Mouse (Mus musculus) stomach, embryonic 14.5 days (tissue): ENCODE measurements around the gene Zfp706. TPM values are rescaled to one million over a fixed set of nuclear protein-coding genes. Genes with fewer than 3 reads are reported as not detected.

Experiments
- ATAC-seq: fragments of 200-750 bp; cut with Nextera tagmentation; 2 replicates; pipeline ENCODE4 v1.8.0; 2017; ENCODE audit warnings: low read depth, moderate TSS enrichment; ENCODE audit not compliant: insufficient number of reproducible peaks, insufficient read depth, low FRiP score
- H3K27ac ChIP-seq: fragments of 300-500 bp; sonication (generic); 2 replicates; pipeline ENCODE4 v1.5.1; 2014; ENCODE audit warnings: mild to moderate bottlenecking, low read length, moderate library complexity, mixed read lengths
- H3K27me3 ChIP-seq: fragments of 300-500 bp; sonication (generic); 2 replicates; pipeline ENCODE4 v1.6.1; 2014; ENCODE audit warnings: low read length, control low read depth, mixed read lengths; ENCODE audit not compliant: control insufficient read depth, insufficient read depth
- H3K36me3 ChIP-seq: fragments of 300-500 bp; sonication (generic); 2 replicates; pipeline ENCODE4 v1.6.1; 2014; ENCODE audit warnings: mild to moderate bottlenecking, control low read depth, low read length, moderate library complexity, mixed read lengths; ENCODE audit not compliant: control insufficient read depth, insufficient read depth
- H3K4me1 ChIP-seq: fragments of 300-500 bp; sonication (generic); 2 replicates; pipeline ENCODE4 v1.6.1; 2014; ENCODE audit warnings: low read length, control low read depth, mixed read lengths; ENCODE audit not compliant: control insufficient read depth, insufficient read depth
- H3K4me2 ChIP-seq: fragments of 300-500 bp; sonication (generic); replicated peaks from 2 replicates; pipeline ENCODE4 v1.6.1; 2014; ENCODE audit warnings: low read depth, low read length, control low read depth
- H3K4me3 ChIP-seq: fragments of 300-500 bp; sonication (generic); 2 replicates; pipeline ENCODE4 v1.5.1; 2014; ENCODE audit warnings: low read depth, low read length, control low read depth
- H3K9ac ChIP-seq: fragments of 300-500 bp; sonication (generic); replicated peaks from 2 replicates; pipeline ENCODE4 v1.6.1; 2014; ENCODE audit warnings: low read depth, mild to moderate bottlenecking, control low read depth, low read length, moderate library complexity, mixed read lengths
- H3K9me3 ChIP-seq: fragments of 300-500 bp; sonication (generic); 2 replicates; pipeline ENCODE4 v1.6.1; 2016; ENCODE audit warnings: low read depth, low read length, control low read depth; ENCODE audit not compliant: control insufficient read depth
- whole genome bisulfite sequencing: fragments of 180-500 bp; shearing (Covaris S2); extraction: QIAGEN DNeasy Blood & Tissue Kit; methylation state at CpG from one replicate; pipeline ENCODE4 v1.1.7; 2014; 5-methylcytosine and 5-hydroxymethylcytosine counted together
- polyA plus RNA-seq: library from polyadenylated mRNA; unstranded; fragments of >200 nt; fragmentation: Nextera tagmentation; extraction: Ambion mirVana; gene quantifications from 2 replicates; pipeline ENCODE4 v1.2.1, GENCODE M21; 2014

The Zfp706 gene
- polyA plus RNA-seq, 1 experiment from 2014 or later, result 417 TPM

DNA sequence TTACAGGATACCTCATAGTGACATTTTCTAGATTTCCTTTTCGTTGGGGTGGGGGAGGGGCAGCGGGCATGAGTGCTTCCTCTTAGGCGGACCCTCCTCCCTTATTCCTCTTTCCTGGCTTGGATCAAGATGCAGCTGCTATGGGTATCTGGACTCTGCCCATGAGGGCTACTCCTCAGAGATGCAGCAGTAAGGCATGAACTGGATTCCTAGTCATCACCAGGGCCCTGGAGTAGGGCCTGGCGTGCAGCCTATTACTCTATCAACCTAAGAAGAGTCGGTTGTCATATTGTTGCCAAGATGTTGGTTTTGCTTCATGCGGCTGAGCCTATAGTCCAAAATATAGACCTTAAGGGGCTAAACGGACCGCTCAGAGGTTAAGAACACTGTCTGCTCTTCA is 27.3 kb downstream of the Zfp706 start:
- peak overlapping the region; percentile 22 for H3K4me3 ChIP-seq
- 45% methylated on average over 8 of the region's 8 CpGs for WGBS

DNA sequence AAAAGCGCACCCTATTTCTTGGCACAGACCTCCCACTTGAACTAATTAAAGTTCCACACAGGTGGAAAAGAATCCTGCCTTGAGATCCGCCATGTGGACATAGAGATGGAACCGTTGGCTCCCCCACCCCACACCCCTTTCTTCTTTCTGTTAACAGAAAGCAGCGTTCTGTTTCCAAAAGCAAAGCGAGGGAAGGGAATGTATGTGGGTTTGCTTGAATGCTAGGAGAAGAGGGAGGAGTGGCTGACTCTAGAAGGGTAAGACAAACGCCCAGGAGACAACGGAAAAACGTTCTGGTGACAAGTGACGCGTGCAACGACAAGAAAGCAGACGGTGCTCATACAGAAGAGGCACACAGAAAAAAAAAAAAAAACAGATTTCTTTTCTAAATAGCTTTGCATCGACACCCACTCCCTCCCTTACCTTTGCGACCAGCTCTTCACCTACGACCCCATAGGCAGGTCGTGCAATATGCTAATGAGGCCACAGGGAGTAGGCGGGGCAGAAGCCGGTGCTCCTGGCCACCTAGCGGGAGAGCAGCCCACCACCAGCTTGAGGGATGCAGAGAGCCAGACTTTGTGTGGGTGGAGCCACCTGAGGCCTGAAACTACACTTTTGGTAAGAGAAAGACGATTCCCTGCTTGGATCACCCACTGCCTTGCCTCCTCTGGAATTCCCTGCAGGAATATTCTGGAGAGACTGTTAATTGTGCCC is 27.9 kb downstream of the Zfp706 start:
- Histone ChIP-seq H3K4me3 (peak overlapping the region; percentile 22), H3K4me2 (peak overlapping the region; percentile 54), H3K36me3 (no peaks in the 10 kb centered on the region), H3K9ac (no peak overlapping the region), H3K27ac (no peak overlapping the region), H3K27me3 (no peaks in the 10 kb centered on the region), H3K9me3 (no peaks in the 10 kb centered on the region), H3K4me1 (peaks cover 6% of the 10 kb centered on the region)
- ATAC-seq, result peak; percentile 80
- WGBS, result 5% methylated on average over 20 of the region's 20 CpGs

More for the DNA sequence above, 27.3 kb downstream of the Zfp706 start:
- no peaks in the 10 kb centered on the region for H3K9me3 ChIP-seq
- H3K4me2 ChIP-seq, result peak overlapping the region; percentile 54
- ATAC-seq, result no peak
- H3K27ac ChIP-seq, result no peak overlapping the region
- H3K9ac ChIP-seq, result no peak overlapping the region
- peaks cover 6% of the 10 kb centered on the region for H3K4me1 ChIP-seq
- no peaks in the 10 kb centered on the region for H3K27me3 ChIP-seq
- no peaks in the 10 kb centered on the region for H3K36me3 ChIP-seq

DNA sequence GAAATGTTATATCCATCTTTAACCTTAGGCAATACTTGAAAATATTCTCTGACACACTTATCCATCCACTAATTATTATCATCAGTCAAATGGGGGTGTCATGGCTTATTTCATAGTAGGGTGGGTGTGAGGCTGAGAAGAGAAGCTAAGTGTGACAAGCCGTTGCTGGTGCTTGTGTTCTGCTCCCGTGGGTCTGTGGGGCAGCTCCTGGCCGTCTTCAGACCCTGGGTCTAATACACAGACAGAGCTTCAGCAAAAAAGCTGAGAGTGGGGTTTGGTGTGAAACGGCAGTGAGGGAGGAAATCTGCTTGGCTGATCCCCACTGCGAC is 28.4 kb downstream of the Zfp706 start:
- Histone ChIP-seq H3K4me2 (peak overlapping the region; percentile 54), H3K9me3 (no peaks in the 10 kb centered on the region), H3K9ac (no peak overlapping the region), H3K27me3 (no peaks in the 10 kb centered on the region), H3K36me3 (no peaks in the 10 kb centered on the region), H3K4me3 (peak overlapping the region; percentile 22; the same call in 1 of the 2 replicates), H3K27ac (no peak overlapping the region), H3K4me1 (peaks cover 6% of the 10 kb centered on the region)
- WGBS, result 38% methylated on average over 5 of the region's 5 CpGs
- no peak for ATAC-seq

DNA sequence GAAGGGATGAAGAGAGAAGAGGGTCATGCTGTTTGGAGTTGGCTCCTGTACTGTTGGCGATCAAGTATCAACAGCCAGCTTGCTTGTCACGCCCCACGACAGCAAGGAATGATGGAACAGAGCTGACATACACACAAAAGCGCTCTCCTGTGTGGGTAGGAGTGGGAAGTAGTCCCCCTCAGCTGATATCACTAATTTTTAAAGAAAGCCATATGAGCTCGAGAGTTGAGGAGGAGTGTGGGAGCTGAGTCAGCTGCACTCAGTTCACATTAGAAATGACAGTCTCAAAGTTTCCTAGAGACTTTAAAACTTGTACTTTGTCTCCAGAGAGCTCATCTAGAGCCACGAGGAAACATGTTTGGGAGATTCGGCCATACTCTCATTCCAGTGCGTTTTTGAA is 29.8 kb downstream of the Zfp706 start:
- no peak for ATAC-seq
- no peaks in the 10 kb centered on the region for H3K9me3 ChIP-seq
- no peaks in the 10 kb centered on the region for H3K27me3 ChIP-seq
- H3K4me3 ChIP-seq, result no peak overlapping the region
- peaks cover 6% of the 10 kb centered on the region for H3K4me1 ChIP-seq
- no peak overlapping the region for H3K27ac ChIP-seq
- no peak overlapping the region for H3K4me2 ChIP-seq
- no peaks in the 10 kb centered on the region for H3K36me3 ChIP-seq
- H3K9ac ChIP-seq, result no peak overlapping the region
- WGBS, result 63% methylated on average over 8 of the region's 8 CpGs

DNA sequence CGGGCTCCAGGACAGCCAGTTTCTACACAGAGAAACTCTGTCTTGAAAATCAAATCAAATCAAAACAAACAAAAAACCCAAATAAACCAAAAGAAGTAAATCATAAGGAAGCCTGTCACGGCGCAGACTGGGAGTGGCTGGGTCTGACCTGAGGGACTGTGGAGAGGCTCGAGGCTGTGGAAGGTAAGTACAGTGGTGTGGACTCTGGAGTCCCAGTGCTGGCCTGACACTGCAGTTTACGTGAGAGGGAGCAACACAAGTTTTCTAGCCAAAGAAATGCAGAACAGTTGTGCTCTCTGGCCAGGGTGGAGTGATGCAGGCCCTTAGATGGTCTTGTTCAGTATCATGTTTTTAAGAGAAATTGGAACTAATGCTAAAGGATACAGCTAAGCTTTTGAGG is 31.9 kb downstream of the Zfp706 start:
- H3K4me3 ChIP-seq, result no peak overlapping the region
- no peaks in the 10 kb centered on the region for H3K36me3 ChIP-seq
- WGBS, result 61% methylated on average over 5 of the region's 5 CpGs
- no peaks in the 10 kb centered on the region for H3K9me3 ChIP-seq
- peaks cover 6% of the 10 kb centered on the region for H3K4me1 ChIP-seq
- H3K27me3 ChIP-seq, result no peaks in the 10 kb centered on the region
- no peak for ATAC-seq
- no peak overlapping the region for H3K27ac ChIP-seq
- H3K4me2 ChIP-seq, result no peak overlapping the region
- H3K9ac ChIP-seq, result no peak overlapping the region

DNA sequence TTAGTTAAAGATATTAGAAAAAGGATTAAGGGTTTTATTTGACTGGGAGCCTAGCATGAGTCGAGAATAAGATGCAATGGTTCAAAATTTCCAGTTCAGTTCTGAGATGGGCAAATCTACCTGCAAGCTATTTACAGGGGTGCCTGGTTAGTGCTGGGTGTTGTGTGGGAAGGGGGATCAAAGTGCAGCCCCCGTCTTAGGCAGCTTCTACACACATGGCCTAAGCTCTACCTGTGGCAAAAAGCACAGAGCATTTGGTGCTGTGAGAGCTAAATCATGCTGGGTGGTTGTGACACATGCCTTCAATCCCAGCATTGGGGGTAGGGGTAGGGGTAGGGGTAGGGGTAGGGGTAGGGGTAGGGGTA is 32.3 kb downstream of the Zfp706 start:
- H3K27ac ChIP-seq, result no peak overlapping the region
- peak; percentile 12; the same call in 1 of the 2 replicates for ATAC-seq
- WGBS, result 58% methylated on average over 2 of the region's 2 CpGs
- no peaks in the 10 kb centered on the region for H3K9me3 ChIP-seq
- peaks cover 3% of the 10 kb centered on the region for H3K4me1 ChIP-seq
- H3K36me3 ChIP-seq, result no peaks in the 10 kb centered on the region
- no peak overlapping the region for H3K4me3 ChIP-seq
- H3K9ac ChIP-seq, result no peak overlapping the region
- H3K27me3 ChIP-seq, result no peaks in the 10 kb centered on the region
- H3K4me2 ChIP-seq, result no peak overlapping the region

DNA sequence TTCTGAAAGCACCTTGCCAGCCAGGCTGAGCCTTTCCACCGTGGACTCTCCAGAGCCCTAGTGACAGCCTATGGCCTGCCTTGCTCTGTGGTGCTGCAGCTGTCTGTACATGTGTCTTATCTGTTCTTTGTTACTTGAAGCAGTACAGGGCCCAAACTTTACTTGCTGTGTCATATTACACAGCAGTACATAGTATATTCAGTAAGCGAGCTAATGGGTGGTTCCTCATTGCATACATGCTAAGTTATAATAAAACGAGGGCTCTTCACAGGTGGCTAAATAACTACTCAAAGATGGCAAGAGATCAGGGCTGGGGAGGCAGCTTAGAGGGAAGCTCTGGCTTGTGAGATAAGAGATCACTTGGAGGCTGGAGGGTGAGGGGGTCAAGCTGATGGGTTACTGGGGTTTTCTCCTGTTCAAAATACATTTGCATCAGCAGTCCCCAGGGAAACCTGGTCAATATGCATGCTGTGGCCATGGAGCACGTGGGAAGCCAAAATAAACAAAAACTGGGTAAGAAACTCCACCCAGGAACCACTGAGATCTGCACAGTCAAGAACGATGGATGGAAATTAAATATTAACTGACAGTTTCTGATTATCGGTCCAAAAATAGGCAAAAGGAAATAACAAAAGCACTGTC is 32.8 kb downstream of the Zfp706 start:
- H3K4me3 ChIP-seq, result no peak overlapping the region
- ATAC-seq, result no peak
- H3K4me2 ChIP-seq, result no peak overlapping the region
- no peak overlapping the region for H3K27ac ChIP-seq
- H3K9me3 ChIP-seq, result no peaks in the 10 kb centered on the region
- H3K9ac ChIP-seq, result no peak overlapping the region
- no peaks in the 10 kb centered on the region for H3K4me1 ChIP-seq
- 46% methylated on average over 6 of the region's 6 CpGs for WGBS
- H3K27me3 ChIP-seq, result no peaks in the 10 kb centered on the region
- no peaks in the 10 kb centered on the region for H3K36me3 ChIP-seq

DNA sequence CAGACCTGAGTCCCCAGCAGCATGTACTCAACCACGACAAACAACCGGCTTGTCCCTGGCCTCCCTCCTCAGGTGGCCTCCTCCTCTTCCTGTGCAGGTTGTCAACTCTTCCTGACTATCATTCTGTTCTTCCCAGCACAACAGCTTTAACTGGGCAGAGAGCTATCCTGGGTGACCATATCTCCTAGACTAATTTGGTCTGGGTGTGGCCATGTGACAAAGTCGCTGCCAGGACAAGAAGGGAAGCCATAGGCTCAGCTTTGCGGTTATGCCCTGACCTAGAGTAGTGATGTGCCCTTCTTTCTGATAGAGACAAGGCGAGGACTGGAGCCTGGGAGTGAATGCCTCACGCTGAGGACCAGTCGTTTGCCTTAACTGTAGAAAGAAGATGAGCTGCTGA is 33.9 kb downstream of the Zfp706 start:
- WGBS, result 76% methylated on average over 7 of the region's 7 CpGs
- no peak overlapping the region for H3K27ac ChIP-seq
- no peaks in the 10 kb centered on the region for H3K27me3 ChIP-seq
- H3K9ac ChIP-seq, result no peak overlapping the region
- no peak overlapping the region for H3K4me3 ChIP-seq
- H3K4me2 ChIP-seq, result no peak overlapping the region
- H3K9me3 ChIP-seq, result no peaks in the 10 kb centered on the region
- ATAC-seq, result no peak
- no peaks in the 10 kb centered on the region for H3K36me3 ChIP-seq
- no peaks in the 10 kb centered on the region for H3K4me1 ChIP-seq

DNA sequence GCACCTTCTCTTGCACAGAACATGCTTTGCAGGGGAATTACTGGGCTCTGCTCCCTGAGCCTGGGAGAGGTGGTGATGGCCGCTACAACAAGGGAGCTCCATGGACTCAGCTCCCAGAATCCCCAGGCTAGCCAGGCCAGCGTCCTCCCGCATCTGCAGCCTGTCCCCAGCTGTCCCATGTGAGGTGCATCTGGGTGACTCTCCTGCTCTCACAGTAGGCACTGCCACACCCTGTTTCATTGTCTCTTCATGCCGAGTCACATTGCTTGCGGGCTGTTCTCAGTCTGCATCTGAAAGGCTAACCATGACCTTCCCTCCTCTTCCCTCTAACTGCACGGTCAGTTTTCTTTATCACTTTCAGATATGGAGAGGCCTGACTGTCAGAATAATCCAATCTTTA is 34.3 kb downstream of the Zfp706 start:
- Histone ChIP-seq H3K4me2 (no peak overlapping the region), H3K27me3 (no peaks in the 10 kb centered on the region), H3K27ac (no peak overlapping the region), H3K9me3 (no peaks in the 10 kb centered on the region), H3K36me3 (no peaks in the 10 kb centered on the region), H3K4me3 (no peak overlapping the region), H3K4me1 (no peaks in the 10 kb centered on the region), H3K9ac (no peak overlapping the region)
- ATAC-seq, result no peak
- 70% methylated on average over 6 of the region's 6 CpGs for WGBS
